Comparison of ENCODE assay signal across 8 mouse cellular contexts in genomic region chr5:143622623-143623150, GRCm38 (mm10). TPM values are rescaled to one million over a fixed set of nuclear protein-coding genes. Genes with fewer than 3 reads are reported as not detected.
DNase-seq lines count a peak whose midpoint lies in the region; ATAC-seq and TF ChIP-seq lines count a peak whose summit lies in the region.

No protein-coding gene starts in this region.

- no peaks in the 10 kb centered on the region for H3K27me3 ChIP-seq in cerebellum, adult 2 months (ENCODE audit: control insufficient read depth, insufficient read depth, low read length)
- H3K27me3 ChIP-seq in intestine, embryonic 15.5 days (replicated peaks): no peaks in the 10 kb centered on the region

- H3K9me3 ChIP-seq in intestine, embryonic 15.5 days: no peaks in the 10 kb centered on the region

- intact Hi-C loops in left cerebral cortex, postnatal 4 days (cut with DNase I): no loop called here

- peak overlapping the region; percentile 90 for H3K9ac ChIP-seq in intestine, embryonic 15.5 days

- H3K27ac ChIP-seq in cerebellum, adult 2 months (ENCODE audit: insufficient read depth, low read length): peak overlapping the region; percentile 61
- peak overlapping the region; percentile 81 for H3K27ac ChIP-seq in intestine, embryonic 15.5 days

- under 1% methylated on average over 48 of the region's 48 CpGs for WGBS in cerebellum, adult 2 months
- under 1% methylated on average over 47 of the region's 48 CpGs for WGBS in intestine, embryonic 15.5 days

- no peaks in the 10 kb centered on the region for H3K36me3 ChIP-seq in intestine, embryonic 15.5 days

- H3K4me2 ChIP-seq in intestine, embryonic 15.5 days (replicated peaks): peak overlapping the region; percentile 86

- no peak for TF ChIP-seq CTCF in cerebellum, adult 2 months (IDR thresholded peaks at IDR 0.05; ENCODE audit: borderline replicate concordance, insufficient read depth, low read depth, low read length)

- peaks cover 3% of the 10 kb centered on the region; the same call in 1 of the 2 replicates for H3K4me1 ChIP-seq in cerebellum, adult 2 months (ENCODE audit: control insufficient read depth, insufficient read depth, low read length)
- H3K4me1 ChIP-seq in intestine, embryonic 15.5 days (replicated peaks): peaks cover 33% of the 10 kb centered on the region

- TF ChIP-seq POLR2A in cerebellum, adult 2 months (IDR thresholded peaks at IDR 0.05; ENCODE audit: borderline replicate concordance, insufficient read depth, low read length): no peak

- no peak for DNase-seq in cerebellum, adult 2 months
- DNase-seq in cerebellum, adult 9-11 months: no peak
- peak; percentile 73 for DNase-seq in thymus, postnatal 4 days
- no peak for DNase-seq in thymus, postnatal 36 days
- peak; percentile 44 for DNase-seq in naive thymus-derived CD4-positive, alpha-beta T cell, adult 2 months (ENCODE audit: low read depth)
- DNase-seq in left cerebral cortex, postnatal 4 days: no peak
- no peak for DNase-seq in cerebellum, postnatal 4 days (ENCODE audit: low spot score in 2 of 2)

- ATAC-seq in intestine, embryonic 15.5 days: peak; percentile 78

- H3K4me3 ChIP-seq in cerebellum, adult 2 months (replicated peaks; ENCODE audit: insufficient read depth, low read depth, low read length): peak overlapping the region; percentile 88
- H3K4me3 ChIP-seq in intestine, embryonic 15.5 days (replicated peaks): peak overlapping the region; percentile 95

RNA-seq across cellular contexts. Expression of gene Cyth3, which starts 0.4 kb away (rescaled TPM):
- polyA plus RNA-seq in cerebellum, adult 2 months (2012; rRNA removed): 39.8 and 41.3 TPM in 2 replicates
- 43.7 and 44.3 TPM in 2 replicates for polyA plus RNA-seq in intestine, embryonic 15.5 days (2015; fragmentation: Nextera tagmentation; extraction: Ambion mirVana)
- 100 to 1,000 TPM in 1 of 2 experiments, 10 to 100 TPM in 1; 88.2 to 115 TPM for total RNA-seq in left cerebral cortex, postnatal 4 days (2021)

Comparison
In these comparisons a context has a peak if more than half of its experiments do, and no peak if none do; other contexts are left out.
1. DNase-seq: peak in thymus, postnatal 4 days (single experiment) and naive thymus-derived CD4-positive, alpha-beta T cell, adult 2 months (single experiment); none in cerebellum, adult 2 months (0 of 2), cerebellum, adult 9-11 months (single experiment), thymus, postnatal 36 days (0 of 2), left cerebral cortex, postnatal 4 days (single experiment) and cerebellum, postnatal 4 days (0 of 2).